ENCODE assay signal across 28 mouse cellular contexts in the genomic region with DNA sequence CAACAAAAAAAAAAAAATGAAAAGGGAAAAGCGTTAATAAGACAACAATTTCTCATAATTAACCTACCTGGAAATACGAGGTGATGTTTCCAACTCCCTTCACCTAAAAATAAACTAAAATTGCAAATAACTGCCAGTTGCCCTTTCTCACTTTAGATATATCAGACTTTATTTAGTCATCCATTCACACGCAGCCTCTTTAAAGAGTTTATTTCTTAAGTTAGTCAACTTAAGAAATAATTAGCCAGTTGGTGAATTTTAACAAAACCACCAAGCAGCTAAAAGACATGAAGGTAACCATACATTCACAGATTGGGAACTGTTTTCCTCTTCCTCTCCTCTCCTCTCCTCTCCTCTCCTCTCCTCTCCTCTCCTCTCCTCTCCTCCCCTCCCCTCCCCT.
"Had no signal": no experiment of that assay in that cellular context is flagged by ENCODE, and none has a peak within 500 bp of the region (broad histone marks: within the 10 kb centered on the region; RNA-seq: fewer than 3 reads in every experiment).

No protein-coding gene starts in this region.

- H3K27ac ChIP-seq: limb, embryonic 10.5 days; limb, embryonic 12.5 days; limb, embryonic 13.5 days; limb, embryonic 15.5 days; liver, embryonic 12.5 days; liver, embryonic 13.5 days; liver, embryonic 14.5 days; liver, embryonic 15.5 days; lung, embryonic 15.5 days; macrophage; midbrain, embryonic 10.5 days; midbrain, embryonic 12.5 days; midbrain, embryonic 13.5 days; midbrain, embryonic 15.5 days; neural tube, embryonic 12.5 days had no signal

- DNase-seq: left cerebral cortex, postnatal 4 days; liver; liver, embryonic 13.5 days; liver, postnatal 0 days; lung, adult 18-20 months; lung, adult 2 months; lung, embryonic 14.5 days; lung, postnatal 10 days; lung, postnatal 14 days; lung, postnatal 36 days; lung, postnatal 4 days; midbrain, embryonic 14.5 days had no signal

- H3K4me3 ChIP-seq: limb, embryonic 10.5 days; limb, embryonic 12.5 days; limb, embryonic 13.5 days; limb, embryonic 15.5 days; liver, embryonic 12.5 days; liver, embryonic 13.5 days; liver, embryonic 15.5 days; lung, embryonic 15.5 days; megakaryocyte, embryonic 14.5 days; midbrain, embryonic 10.5 days; midbrain, embryonic 12.5 days; midbrain, embryonic 13.5 days; midbrain, embryonic 15.5 days; myocyte; neural tube, embryonic 12.5 days had no signal

- H3K27me3 ChIP-seq: limb, embryonic 12.5 days; limb, embryonic 13.5 days; limb, embryonic 15.5 days; liver, embryonic 13.5 days; liver, embryonic 15.5 days; lung, embryonic 15.5 days; midbrain, embryonic 12.5 days; midbrain, embryonic 13.5 days; midbrain, embryonic 15.5 days; neural tube, embryonic 12.5 days had no signal

- H3K36me3 ChIP-seq: limb, embryonic 10.5 days; limb, embryonic 12.5 days; limb, embryonic 13.5 days; limb, embryonic 15.5 days; liver, embryonic 12.5 days; liver, embryonic 13.5 days; liver, embryonic 15.5 days; lung, embryonic 15.5 days; midbrain, embryonic 10.5 days; midbrain, embryonic 12.5 days; midbrain, embryonic 13.5 days; midbrain, embryonic 15.5 days; neural tube, embryonic 12.5 days had no signal

- H3K4me1 ChIP-seq: limb, embryonic 10.5 days; limb, embryonic 12.5 days; limb, embryonic 13.5 days; limb, embryonic 15.5 days; liver, embryonic 12.5 days; liver, embryonic 13.5 days; liver, embryonic 15.5 days; lung, embryonic 15.5 days; midbrain, embryonic 10.5 days; midbrain, embryonic 12.5 days; midbrain, embryonic 13.5 days; midbrain, embryonic 15.5 days; neural tube, embryonic 12.5 days had no signal
